In genomic region chr6:118722336-118722735, GRCm38 (mm10) we compare ENCODE assay signal across 27 mouse cellular contexts.
A peak's percentile ranks its signal among the peaks of the same experiment; 100 is the strongest.
DNase-seq lines count a peak whose midpoint lies in the region; ATAC-seq and TF ChIP-seq lines count a peak whose summit lies in the region.
"Had no signal": no experiment of that assay in that cellular context is flagged by ENCODE, and none has a peak within 500 bp of the region (broad histone marks: within the 10 kb centered on the region; RNA-seq: fewer than 3 reads in every experiment).

No protein-coding gene starts in this region.

- no peaks in the 10 kb centered on the region for H3K36me3 ChIP-seq in kidney, embryonic 15.5 days
- H3K36me3 ChIP-seq in kidney, adult 2 months (ENCODE audit: control insufficient read depth, insufficient read depth, low read length): no peaks in the 10 kb centered on the region
- H3K36me3 ChIP-seq in kidney, postnatal 0 days (ENCODE audit: insufficient read depth, low read length): no peaks in the 10 kb centered on the region
- H3K36me3 ChIP-seq in hindbrain, embryonic 13.5 days: 0 out of 2 replicates have a peak, but pooled peaks cover 3% of the 10 kb centered on the region
- H3K36me3 ChIP-seq: embryonic facial prominence, embryonic 15.5 days; forebrain, embryonic 10.5 days; forebrain, embryonic 12.5 days; G1E had no signal

- H3K9me3 ChIP-seq in kidney, embryonic 15.5 days (replicated peaks): no peaks in the 10 kb centered on the region
- no peaks in the 10 kb centered on the region for H3K9me3 ChIP-seq in kidney, postnatal 0 days (replicated peaks; ENCODE audit: low read length)
- H3K9me3 ChIP-seq in hindbrain, embryonic 13.5 days: no peaks in the 10 kb centered on the region
- H3K9me3 ChIP-seq: embryonic facial prominence, embryonic 13.5 days; embryonic facial prominence, embryonic 15.5 days; forebrain, embryonic 10.5 days; forebrain, embryonic 12.5 days had no signal

- TF ChIP-seq CTCF in kidney, adult 2 months (conservative IDR thresholded peaks at IDR 0.05; ENCODE audit: insufficient read depth, insufficient read length, low read depth, low read length): no peak
- TF ChIP-seq CTCF in kidney, postnatal 0 days (IDR thresholded peaks at IDR 0.05; ENCODE audit: low read depth): no peak

- peaks cover 25% of the 10 kb centered on the region for H3K4me1 ChIP-seq in kidney, embryonic 15.5 days
- no peaks in the 10 kb centered on the region for H3K4me1 ChIP-seq in kidney, adult 2 months (ENCODE audit: control insufficient read depth, insufficient read depth, low read length)
- H3K4me1 ChIP-seq in kidney, postnatal 0 days (replicated peaks; ENCODE audit: insufficient read depth, low read length): no peaks in the 10 kb centered on the region; the same call in 1 of the 2 replicates
- peaks cover 21% of the 10 kb centered on the region for H3K4me1 ChIP-seq in hindbrain, embryonic 13.5 days (replicated peaks)
- H3K4me1 ChIP-seq: embryonic facial prominence, embryonic 13.5 days; embryonic facial prominence, embryonic 15.5 days; forebrain, embryonic 12.5 days had no signal

- DNase-seq in cerebellum, postnatal 10 days: peak; percentile 26 to 49
- DNase-seq in cerebellum, postnatal 36 days: no peak
- no peak for DNase-seq in kidney, adult 2 months
- DNase-seq in kidney, postnatal 0 days (ENCODE audit: low spot score): peak; percentile 53
- DNase-seq in kidney, adult 9 months: no peak
- peak; percentile 40 for DNase-seq in Muller cell, postnatal 12 days (ENCODE audit: inconsistent ontology term)
- DNase-seq: adrenal gland, adult 8-10 months; adrenal gland, postnatal 14 days; adrenal gland, postnatal 36 days; B cell, adult 2 months; cerebellum, adult 11 months; cerebellum, adult 18-20 months; cerebellum, adult 8-10 months; cerebellum, adult 9-11 months; cerebellum, postnatal 25 days; embryo, embryonic 11 days had no signal

- no peak overlapping the region for H3K4me2 ChIP-seq in kidney, embryonic 15.5 days
- no peak overlapping the region for H3K4me2 ChIP-seq in kidney, postnatal 0 days (ENCODE audit: low read length)
- no peak overlapping the region for H3K4me2 ChIP-seq in hindbrain, embryonic 13.5 days
- H3K4me2 ChIP-seq: embryonic facial prominence, embryonic 13.5 days; embryonic facial prominence, embryonic 15.5 days; forebrain, embryonic 12.5 days had no signal

- TF ChIP-seq POLR2A in kidney, adult 2 months (IDR thresholded peaks at IDR 0.05; ENCODE audit: low read depth, low read length): no peak

- 0 out of 2 replicates have a peak, but pooled peaks have one; percentile 33 for ATAC-seq in kidney, embryonic 15.5 days (replicated peaks; ENCODE audit: low FRiP score)
- ATAC-seq in kidney, postnatal 0 days (replicated peaks; ENCODE audit: low FRiP score, low read depth): no peak
- no peak for ATAC-seq in hindbrain, embryonic 13.5 days (ENCODE audit: low FRiP score)
- ATAC-seq: CD4-positive, CD25-positive, alpha-beta regulatory T cell, adult 4 months; forebrain, embryonic 14.5 days; forebrain, embryonic 16.5 days had no signal

- WGBS in kidney, embryonic 15.5 days: 40% methylated on average over 6 of the region's 6 CpGs
- WGBS in kidney, adult 2 months: 49% methylated on average over 6 of the region's 6 CpGs
- WGBS in kidney, postnatal 0 days: 26% methylated on average over 6 of the region's 6 CpGs
- WGBS in hindbrain, embryonic 13.5 days: 61% methylated on average over 6 of the region's 6 CpGs

- no peak overlapping the region for H3K27ac ChIP-seq in kidney, embryonic 15.5 days
- H3K27ac ChIP-seq in kidney, adult 2 months (ENCODE audit: insufficient read depth, low read depth, low read length): no peak overlapping the region
- H3K27ac ChIP-seq in kidney, postnatal 0 days: no peak overlapping the region
- no peak overlapping the region for H3K27ac ChIP-seq in hindbrain, embryonic 13.5 days
- H3K27ac ChIP-seq: embryonic facial prominence, embryonic 13.5 days; embryonic facial prominence, embryonic 15.5 days; forebrain, embryonic 10.5 days; forebrain, embryonic 12.5 days had no signal

- H3K9ac ChIP-seq in kidney, embryonic 15.5 days: no peak overlapping the region
- H3K9ac ChIP-seq in kidney, postnatal 0 days (ENCODE audit: low read depth, low read length): no peak overlapping the region
- H3K9ac ChIP-seq in hindbrain, embryonic 13.5 days: no peak overlapping the region
- H3K9ac ChIP-seq: embryonic facial prominence, embryonic 13.5 days; embryonic facial prominence, embryonic 15.5 days; forebrain, embryonic 12.5 days had no signal

- no peaks in the 10 kb centered on the region for H3K27me3 ChIP-seq in kidney, embryonic 15.5 days
- no peaks in the 10 kb centered on the region for H3K27me3 ChIP-seq in kidney, adult 2 months (replicated peaks; ENCODE audit: control insufficient read depth, insufficient read depth, low read length)
- H3K27me3 ChIP-seq in kidney, postnatal 0 days (ENCODE audit: insufficient read depth, low read length): no peaks in the 10 kb centered on the region
- no peaks in the 10 kb centered on the region for H3K27me3 ChIP-seq in hindbrain, embryonic 13.5 days
- H3K27me3 ChIP-seq: embryonic facial prominence, embryonic 13.5 days; embryonic facial prominence, embryonic 15.5 days; forebrain, embryonic 12.5 days had no signal

- no peak overlapping the region for H3K4me3 ChIP-seq in kidney, embryonic 15.5 days (replicated peaks)
- no peak overlapping the region for H3K4me3 ChIP-seq in kidney, adult 2 months (ENCODE audit: insufficient read depth, low read depth, low read length)
- no peak overlapping the region for H3K4me3 ChIP-seq in kidney, postnatal 0 days (replicated peaks; ENCODE audit: low read depth, low read length)
- no peak overlapping the region for H3K4me3 ChIP-seq in hindbrain, embryonic 13.5 days
- H3K4me3 ChIP-seq: embryonic facial prominence, embryonic 13.5 days; embryonic facial prominence, embryonic 15.5 days; erythroblast, embryonic 14.5 days; forebrain, embryonic 10.5 days; forebrain, embryonic 12.5 days had no signal

Comparison
In these comparisons a context has a peak if more than half of its experiments do, and no peak if none do; other contexts are left out.
1. DNase-seq: peak in cerebellum, postnatal 10 days (2 of 2), kidney, postnatal 0 days (single experiment) and Muller cell, postnatal 12 days (single experiment); none in cerebellum, postnatal 36 days (0 of 2), kidney, adult 2 months (single experiment) and kidney, adult 9 months (single experiment).